Mouse (Mus musculus) right cerebral cortex, postnatal 25 days (tissue): Measurements from ENCODE around the gene Deup1.

ENCODE experiments used
- DNase-seq: peaks from one replicate; pipeline ENCODE4 v3.0.0; 2022

Gene Deup1

DNA sequence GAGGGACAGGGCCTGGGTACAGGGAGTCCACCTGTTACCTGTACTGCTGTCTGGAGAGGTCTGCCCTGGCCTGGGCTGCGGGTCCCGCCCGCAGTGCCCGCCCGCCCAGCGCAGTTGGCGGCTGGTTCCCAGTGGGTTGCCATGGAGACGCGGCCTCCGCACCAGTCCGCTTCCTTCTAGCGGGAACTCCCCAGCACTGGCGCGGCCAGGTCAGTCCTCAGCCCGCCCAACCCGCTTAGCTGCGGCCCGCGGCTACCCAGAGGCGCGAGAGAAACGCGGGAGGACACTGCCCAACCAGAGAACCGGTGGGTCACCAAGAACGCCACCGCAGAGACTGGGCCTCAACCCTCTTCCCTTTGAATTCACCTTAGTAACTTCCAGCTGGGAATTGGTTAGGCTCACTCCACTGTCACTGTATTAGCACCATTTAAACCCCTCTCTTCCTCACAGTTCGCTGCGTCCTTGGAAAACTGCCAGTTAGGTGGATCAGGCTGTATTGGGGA lies at the start of gene Deup1:
Gene Deup1, minus strand, starts transcription at position 149 of the 503 bp plus-strand sequence.
- peak; percentile 23 for DNase-seq

- DNase-seq = no peak
Measured at GRCm38 (mm10) chr9:15672251-15672650, 44.5 kb upstream of the Deup1 start.

GRCm38 (mm10) chr9:15670002-15670527 lies 42.3 kb upstream of the Deup1 start:
- DNase-seq = no peak

DNA sequence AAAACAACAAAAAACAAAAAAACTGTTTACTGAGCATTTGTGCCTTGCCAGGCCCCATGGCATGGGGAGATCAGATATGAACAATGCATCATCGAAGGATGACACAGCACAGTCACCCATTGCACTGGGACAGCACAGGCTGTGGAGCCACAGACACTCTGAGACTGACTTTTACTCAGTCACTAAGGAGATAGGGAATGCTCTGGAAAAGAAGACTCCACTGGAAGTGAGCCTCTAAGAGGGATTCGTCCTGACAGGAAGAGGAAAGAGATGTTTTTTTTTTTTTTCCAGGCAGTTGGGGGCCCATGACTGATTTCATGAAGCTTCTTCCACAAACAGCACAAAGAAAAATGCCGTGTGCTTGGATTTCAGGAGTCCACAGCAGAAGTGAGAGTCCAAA lies 41.7 kb upstream of the Deup1 start:
- no peak for DNase-seq

DNA sequence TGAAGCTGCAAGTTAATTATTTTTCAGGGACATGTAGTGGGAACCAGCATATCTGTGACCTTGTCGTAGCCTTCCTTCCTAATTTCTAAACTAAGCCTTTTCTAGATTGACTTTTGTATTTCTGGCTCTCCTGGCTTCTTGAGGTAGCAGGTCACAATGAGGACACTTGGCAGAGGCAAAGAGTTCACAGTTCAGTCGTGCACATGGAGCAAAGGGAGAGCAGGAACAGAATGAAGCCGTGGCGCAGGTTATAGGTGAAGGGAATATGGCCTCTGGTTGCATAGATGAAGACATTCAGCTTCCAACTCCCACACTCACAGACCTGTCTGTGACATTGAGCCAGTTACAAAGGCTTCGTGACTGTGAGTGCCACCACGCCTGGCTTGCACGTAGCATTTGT lies 36.9 kb upstream of the Deup1 start:
- DNase-seq = no peak

- DNase-seq = no peak
Measured at GRCm38 (mm10) chr9:15659069-15659468, 31.3 kb upstream of the Deup1 start.

DNA sequence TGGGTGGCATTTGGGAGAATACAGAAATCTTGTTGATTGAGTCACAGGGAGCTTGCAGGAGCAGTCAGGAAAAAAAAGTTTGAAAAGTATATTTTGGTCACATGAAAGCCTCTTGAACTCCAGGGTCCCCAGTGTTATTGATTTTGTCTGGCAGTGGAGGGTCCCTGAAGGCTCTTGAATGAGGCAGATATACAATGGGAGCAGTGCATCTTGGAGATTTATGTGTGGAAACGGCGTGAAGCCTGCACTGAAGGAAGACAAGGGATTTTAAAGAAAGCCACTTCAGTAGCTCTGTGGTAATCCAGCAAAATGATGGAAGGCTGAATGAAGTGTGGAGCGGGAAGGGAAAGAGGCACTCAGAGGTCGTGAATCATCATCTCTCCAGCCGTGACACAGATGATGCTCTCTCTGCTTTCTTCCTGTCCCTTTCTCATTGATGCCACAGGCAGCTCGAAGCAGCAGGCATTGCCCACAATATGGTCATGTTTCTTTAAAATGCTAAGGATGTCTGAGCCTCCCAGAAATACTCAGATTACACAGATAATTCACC lies 30.6 kb upstream of the Deup1 start:
- no peak for DNase-seq

- DNase-seq = no peak
Measured at GRCm38 (mm10) chr9:15653036-15653435, 25.3 kb upstream of the Deup1 start.

DNA sequence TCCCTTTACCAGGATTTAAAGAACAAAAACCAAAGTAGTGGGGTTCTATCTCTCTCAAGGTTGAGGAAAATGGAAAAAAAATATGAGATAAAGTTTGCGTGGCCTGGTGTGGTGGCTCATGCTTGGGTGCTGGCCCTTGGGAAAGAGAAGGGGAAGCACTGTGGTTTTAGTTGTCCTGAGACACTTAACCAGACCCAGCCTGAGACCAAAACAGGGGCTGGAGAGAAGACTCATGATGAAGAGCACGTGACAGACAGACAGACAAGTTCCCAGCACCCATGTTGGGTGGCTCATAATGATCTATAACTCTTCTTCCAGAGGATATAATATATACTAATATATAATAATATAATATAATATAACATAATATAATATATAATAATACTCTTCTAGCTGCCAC lies 22.2 kb upstream of the Deup1 start:
- DNase-seq = no peak

- no peak for DNase-seq
Measured at GRCm38 (mm10) chr9:15627384-15627783, 349 bp downstream of the Deup1 start.

DNA sequence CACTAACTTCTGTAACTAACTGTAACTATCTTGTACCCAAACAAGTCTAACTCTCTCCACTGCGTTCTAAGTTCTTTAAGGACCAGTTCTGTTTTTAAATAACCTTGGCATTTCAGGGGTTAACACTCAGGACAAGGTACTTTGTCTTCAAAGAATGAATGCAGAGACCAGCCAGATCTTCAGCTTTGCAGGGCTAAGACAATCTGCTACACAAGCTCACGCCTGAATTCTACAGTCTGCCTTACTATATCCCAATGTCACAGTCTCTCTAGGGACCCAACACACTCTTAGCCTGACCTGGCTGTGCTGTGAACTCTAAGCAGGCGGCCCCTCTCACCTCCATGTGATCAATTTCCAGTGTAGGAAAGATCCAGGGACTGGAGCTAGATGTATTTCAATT lies 3.0 kb downstream of the Deup1 start:
- no peak for DNase-seq

DNA sequence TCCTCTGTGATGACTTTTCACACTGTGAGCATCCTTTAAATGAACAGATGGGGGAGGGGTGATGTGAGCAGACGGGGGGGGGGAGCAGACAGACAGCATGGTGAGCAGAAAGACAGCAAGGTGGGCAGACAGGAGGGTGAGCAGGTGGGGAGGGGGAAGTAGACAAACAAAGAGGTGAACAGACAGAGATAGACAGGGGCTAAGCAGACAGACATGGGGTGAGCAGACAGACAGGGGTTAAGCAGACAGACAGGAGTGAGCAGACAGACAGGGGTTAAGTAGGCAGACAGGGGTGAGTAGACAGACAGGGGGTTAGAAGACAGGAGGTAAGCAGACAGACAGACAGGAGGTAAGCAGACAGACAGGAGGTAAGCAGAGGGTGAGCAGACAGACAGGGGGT lies 8.0 kb downstream of the Deup1 start:
- no peak for DNase-seq

DNA sequence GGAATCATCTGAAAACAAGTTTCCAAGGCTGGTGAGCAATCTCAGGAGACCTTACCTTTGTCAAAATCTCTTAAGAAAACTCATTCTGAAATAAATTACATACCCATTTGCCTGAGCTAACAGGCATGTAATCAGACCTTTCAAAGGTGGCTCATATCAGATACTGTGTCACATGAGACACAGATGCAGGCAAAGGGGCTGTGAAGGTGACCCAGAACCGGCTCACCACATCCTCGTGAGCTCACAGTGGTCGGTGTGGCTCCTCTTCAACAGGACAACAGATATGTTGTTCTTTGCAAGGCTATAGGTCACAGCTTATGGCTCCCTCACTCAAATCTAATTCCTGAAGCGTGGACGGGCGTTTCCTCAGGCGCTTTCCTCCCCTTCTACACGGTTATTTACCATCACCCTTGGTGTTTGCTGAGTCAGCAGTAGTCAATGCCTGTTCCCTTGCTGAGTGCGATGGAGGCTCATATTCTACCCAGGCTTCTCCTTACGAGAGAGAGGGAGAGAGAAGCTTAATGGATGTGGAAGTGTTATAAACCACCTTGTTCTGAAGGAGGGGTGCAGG lies 8.6 kb downstream of the Deup1 start:
- no peak for DNase-seq

- no peak for DNase-seq
Measured at GRCm38 (mm10) chr9:15617061-15617460, 10.7 kb downstream of the Deup1 start.

- no peak for DNase-seq
Measured at GRCm38 (mm10) chr9:15616471-15616870, 11.3 kb downstream of the Deup1 start.

DNA sequence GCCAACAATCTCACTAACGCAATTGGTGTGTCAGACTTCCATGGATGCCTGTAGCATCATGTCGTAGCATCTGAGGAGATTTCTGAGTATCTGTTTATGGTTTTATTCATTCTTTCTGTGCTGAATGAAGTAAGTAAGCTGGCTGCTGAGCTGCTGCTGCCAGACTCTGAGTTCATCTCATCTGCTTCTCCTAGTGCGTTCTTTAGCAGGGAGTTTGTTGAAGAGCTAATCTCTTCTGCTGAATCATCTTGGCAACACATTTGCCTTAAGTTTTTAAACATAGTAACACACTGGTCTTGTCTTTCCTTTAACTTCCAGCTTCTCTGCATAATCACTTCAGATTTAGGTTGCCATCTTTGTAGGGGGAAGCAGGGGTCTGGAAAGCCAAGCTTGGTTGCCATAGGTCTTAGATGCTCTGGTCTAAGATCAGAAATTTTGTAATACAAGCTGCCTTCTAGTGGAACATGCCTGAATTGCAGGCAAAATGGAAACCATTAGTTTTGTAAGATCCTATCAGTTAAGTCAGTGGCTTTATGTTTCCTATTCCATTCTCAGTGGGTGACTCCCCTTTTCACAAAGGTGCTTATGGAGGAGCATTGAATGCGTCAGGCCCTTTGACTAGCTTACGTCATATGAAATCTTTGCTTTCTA lies 18.3 kb downstream of the Deup1 start:
- no peak for DNase-seq

GRCm38 (mm10) chr9:15607601-15608000 lies 20.1 kb downstream of the Deup1 start:
- no peak for DNase-seq

DNA sequence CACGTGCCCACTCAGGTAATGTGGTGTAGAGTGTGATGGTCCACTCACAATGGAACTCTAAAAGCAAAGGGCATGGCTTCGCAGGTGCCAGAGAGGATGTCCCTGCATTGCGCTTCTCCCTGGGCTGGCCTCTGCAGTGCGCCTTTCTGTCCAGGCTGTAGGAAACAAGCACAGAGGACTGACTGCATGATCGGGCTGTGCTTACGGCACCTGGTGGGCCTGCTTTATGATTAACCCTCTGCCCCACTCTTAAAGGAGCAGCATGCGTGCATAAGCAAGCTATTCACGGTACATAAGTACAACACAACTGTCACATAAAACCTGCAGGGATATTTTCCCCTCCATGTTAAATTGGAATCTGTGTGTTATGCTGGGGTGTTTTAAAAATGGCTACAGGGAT lies 24.6 kb downstream of the Deup1 start:
- no peak for DNase-seq

DNA sequence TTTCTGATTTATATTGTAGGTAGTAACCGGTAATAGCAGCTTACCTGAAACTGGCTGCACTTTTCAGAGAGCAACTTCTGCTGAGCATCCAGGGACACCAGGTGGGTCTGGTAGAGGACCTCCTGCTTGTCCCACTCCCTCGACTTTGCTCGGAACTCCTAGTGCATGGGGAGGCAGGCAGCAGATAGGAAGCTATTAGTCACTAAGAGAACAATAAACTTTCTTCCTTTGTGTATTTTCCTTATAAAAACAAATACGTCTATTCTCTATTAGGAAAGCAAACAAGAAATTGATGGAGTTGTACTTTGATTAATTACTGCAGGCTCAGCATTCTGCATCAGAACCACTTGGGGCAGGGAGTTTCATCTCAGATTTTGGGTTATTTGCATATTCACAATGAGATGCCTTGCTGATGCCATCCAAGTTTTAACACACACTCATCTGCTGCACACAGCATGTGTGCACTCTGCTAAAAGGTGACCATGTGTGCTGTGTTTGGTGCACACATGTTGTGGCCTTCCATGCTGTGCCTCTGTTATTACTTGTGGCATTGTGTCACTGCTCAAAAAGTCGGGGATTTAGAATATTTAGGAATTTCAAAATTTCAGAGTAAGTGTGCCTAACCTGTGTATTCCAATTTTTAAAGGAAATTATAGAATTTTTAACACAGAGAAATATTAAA lies 26.7 kb downstream of the Deup1 start:
- no peak for DNase-seq

DNA sequence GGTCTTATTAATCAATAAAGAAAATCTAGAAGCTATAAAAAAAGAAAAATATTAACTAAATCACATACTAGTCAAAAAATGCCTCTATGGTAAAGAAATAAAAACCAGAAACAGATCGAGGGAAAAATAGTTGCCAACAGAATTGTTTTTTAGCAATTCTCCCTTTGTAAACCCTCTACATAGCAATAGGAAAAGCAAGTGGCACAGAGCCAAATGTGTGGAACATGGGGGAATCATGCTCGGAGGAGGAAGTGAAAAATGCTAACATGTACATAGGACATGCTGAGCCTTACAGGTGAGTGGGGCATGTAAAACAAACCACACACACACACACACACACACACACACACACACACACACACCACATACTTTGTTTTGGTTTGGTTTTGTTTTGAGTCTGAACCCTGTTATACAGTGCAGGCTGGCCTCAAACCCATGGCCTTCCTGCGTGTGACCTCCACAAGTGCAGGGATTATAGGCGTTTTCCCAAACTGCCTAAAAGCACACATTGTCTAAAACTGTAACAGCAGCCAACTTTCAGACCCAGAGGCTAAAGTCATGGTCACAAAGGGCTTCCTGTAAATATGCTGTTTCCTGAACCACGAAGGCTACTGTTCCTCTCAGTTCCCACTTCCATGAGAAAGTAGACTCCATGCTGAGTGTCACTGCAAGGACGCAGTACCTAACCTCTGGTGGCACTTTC lies 27.4 kb downstream of the Deup1 start:
- DNase-seq = no peak

GRCm38 (mm10) chr9:15596598-15596997 lies 31.1 kb downstream of the Deup1 start:
- DNase-seq = no peak

- no peak for DNase-seq
Measured at GRCm38 (mm10) chr9:15594148-15594547, 33.6 kb downstream of the Deup1 start.
